Mouse (Mus musculus) limb, embryonic 13.5 days (tissue): ENCODE data around the gene Hoxa5. TPM values are rescaled to one million over a fixed set of nuclear protein-coding genes. Genes with fewer than 3 reads are reported as not detected.
A peak's percentile ranks its signal among the peaks of the same experiment; 100 is the strongest.

ENCODE experiments used
- ATAC-seq: fragments of 200-750 bp; cut with Nextera tagmentation; 2 replicates; pipeline ENCODE4 v1.8.0; 2017; ENCODE audit warnings: low read depth, moderate number of reproducible peaks, moderate TSS enrichment; ENCODE audit not compliant: low FRiP score
- H3K27ac ChIP-seq: fragments of 300-500 bp; sonication (generic); 2 replicates; pipeline ENCODE4 v1.5.1; 2015; ENCODE audit warnings: inconsistent platforms, mild to moderate bottlenecking, moderate library complexity
- H3K27me3 ChIP-seq: fragments of 300-500 bp; sonication (generic); 2 replicates; pipeline ENCODE4 v1.6.1; 2015; ENCODE audit warnings: mild to moderate bottlenecking, inconsistent platforms
- H3K36me3 ChIP-seq: fragments of 300-500 bp; sonication (generic); 2 replicates; pipeline ENCODE4 v1.6.1; 2015; ENCODE audit warnings: inconsistent platforms, mild to moderate bottlenecking, moderate library complexity
- H3K4me1 ChIP-seq: fragments of 300-500 bp; sonication (generic); 2 replicates; pipeline ENCODE4 v1.6.1; 2015; ENCODE audit warnings: inconsistent platforms
- H3K4me2 ChIP-seq: fragments of 300-500 bp; sonication (generic); replicated peaks from 2 replicates; pipeline ENCODE4 v1.6.1; 2015; ENCODE audit warnings: inconsistent platforms, mild to moderate bottlenecking, moderate library complexity
- H3K4me3 ChIP-seq: fragments of 300-500 bp; sonication (generic); 2 replicates; pipeline ENCODE4 v1.5.1; 2015; ENCODE audit warnings: moderate library complexity, mild to moderate bottlenecking, inconsistent platforms
- H3K9ac ChIP-seq: fragments of 300-500 bp; sonication (generic); 2 replicates; pipeline ENCODE4 v1.6.1; 2015; ENCODE audit warnings: mild to moderate bottlenecking, inconsistent platforms
- H3K9me3 ChIP-seq: fragments of 300-500 bp; sonication (generic); 2 replicates; pipeline ENCODE4 v1.6.1; 2016; ENCODE audit warnings: inconsistent platforms
- WGBS: fragments of 180-500 bp; shearing (Covaris S2); methylation state at CpG from one replicate; pipeline ENCODE4 v1.1.7; 2015; 5-methylcytosine and 5-hydroxymethylcytosine counted together
- polyA plus RNA-seq: library from polyadenylated mRNA; unstranded; fragments of >200 nt; fragmentation: Nextera tagmentation; extraction: Ambion mirVana; gene quantifications from 2 replicates; pipeline ENCODE4 v1.2.1, GENCODE M21; 2015

Hoxa5 gene
- polyA plus RNA-seq, 1 experiment from 2014 or later, result 5.3 TPM

GRCm38 (mm10) chr6:52167736-52168161 is 36.6 kb downstream of the Hoxa5 start:
- no peak overlapping the region for H3K4me2 ChIP-seq
- peaks cover 18% of the 10 kb centered on the region for H3K36me3 ChIP-seq
- H3K27ac ChIP-seq, result no peak overlapping the region
- H3K4me3 ChIP-seq, result no peak overlapping the region
- H3K9ac ChIP-seq, result no peak overlapping the region
- WGBS, result 30% methylated on average over 14 of the region's 14 CpGs
- peaks cover 67% of the 10 kb centered on the region for H3K4me1 ChIP-seq
- no peak for ATAC-seq
- no peaks in the 10 kb centered on the region for H3K9me3 ChIP-seq
- H3K27me3 ChIP-seq, result peaks cover 90% of the 10 kb centered on the region

- no peak overlapping the region for H3K4me3 ChIP-seq
- no peak overlapping the region for H3K9ac ChIP-seq
- no peak overlapping the region for H3K27ac ChIP-seq
- peaks cover 18% of the 10 kb centered on the region for H3K36me3 ChIP-seq
- H3K27me3 ChIP-seq, result peaks cover 91% of the 10 kb centered on the region
- no peak for ATAC-seq
- H3K9me3 ChIP-seq, result no peaks in the 10 kb centered on the region
- no peak overlapping the region for H3K4me2 ChIP-seq
- 53% methylated on average over 1 of the region's 1 CpGs for WGBS
- peaks cover 62% of the 10 kb centered on the region for H3K4me1 ChIP-seq
Measured at GRCm38 (mm10) chr6:52167176-52167575, 37.2 kb downstream of the Hoxa5 start.

- Histone ChIP-seq H3K4me3 (no peak overlapping the region), H3K9ac (no peak overlapping the region), H3K27ac (no peak overlapping the region), H3K36me3 (peaks cover 17% of the 10 kb centered on the region), H3K4me1 (peaks cover 55% of the 10 kb centered on the region), H3K9me3 (no peaks in the 10 kb centered on the region), H3K4me2 (no peak overlapping the region), H3K27me3 (peaks cover 91% of the 10 kb centered on the region)
- 23% methylated on average over 4 of the region's 4 CpGs for WGBS
- ATAC-seq, result no peak
Measured at GRCm38 (mm10) chr6:52166431-52167077, 37.8 kb downstream of the Hoxa5 start.

GRCm38 (mm10) chr6:52165441-52166370 is 38.7 kb downstream of the Hoxa5 start:
- no peak for ATAC-seq
- peaks cover 53% of the 10 kb centered on the region for H3K4me1 ChIP-seq
- H3K4me2 ChIP-seq, result peak overlapping the region; percentile 62
- peak overlapping the region; percentile 13 for H3K4me3 ChIP-seq
- no peaks in the 10 kb centered on the region for H3K9me3 ChIP-seq
- H3K27ac ChIP-seq, result no peak overlapping the region
- H3K27me3 ChIP-seq, result peaks cover 90% of the 10 kb centered on the region
- peaks cover 10% of the 10 kb centered on the region for H3K36me3 ChIP-seq
- H3K9ac ChIP-seq, result no peak overlapping the region; the same call in 1 of the 2 replicates
- 7% methylated on average over 28 of the region's 28 CpGs for WGBS

GRCm38 (mm10) chr6:52164626-52165440 is 39.6 kb downstream of the Hoxa5 start, which contains the start of gene Hoxa2:
Hoxa2 (minus strand) TSS chr6:52164831.
- Histone ChIP-seq H3K36me3 (peaks cover 1% of the 10 kb centered on the region), H3K4me1 (peaks cover 53% of the 10 kb centered on the region), H3K4me2 (peak within 1 kb of the TSS; percentile 62), H3K9ac (peak within 1 kb of the TSS; percentile 63), H3K27me3 (peaks cover 90% of the 10 kb centered on the region), H3K27ac (no peak within 1 kb of the TSS), H3K4me3 (peak within 1 kb of the TSS; percentile 36), H3K9me3 (no peaks in the 10 kb centered on the region)
- WGBS, result 1% methylated on average over 25 of the region's 25 CpGs
- ATAC-seq, result no peak

- H3K4me1 ChIP-seq, result peaks cover 58% of the 10 kb centered on the region
- H3K9ac ChIP-seq, result peak overlapping the region; percentile 63; the same call in 1 of the 2 replicates
- H3K4me2 ChIP-seq, result peak overlapping the region; percentile 62
- H3K4me3 ChIP-seq, result peak overlapping the region; percentile 36
- H3K27me3 ChIP-seq, result peaks cover 90% of the 10 kb centered on the region
- no peak overlapping the region for H3K27ac ChIP-seq
- no peaks in the 10 kb centered on the region for H3K9me3 ChIP-seq
- ATAC-seq, result no peak
- 2% methylated on average over 38 of the region's 39 CpGs for WGBS
- no peaks in the 10 kb centered on the region for H3K36me3 ChIP-seq
Measured at GRCm38 (mm10) chr6:52164051-52164625, 40.2 kb downstream of the Hoxa5 start.

- Histone ChIP-seq H3K36me3 (no peaks in the 10 kb centered on the region), H3K4me2 (peak overlapping the region; percentile 62), H3K27ac (no peak overlapping the region), H3K4me1 (peaks cover 59% of the 10 kb centered on the region), H3K27me3 (peaks cover 90% of the 10 kb centered on the region), H3K9ac (no peak overlapping the region), H3K9me3 (no peaks in the 10 kb centered on the region), H3K4me3 (peak overlapping the region; percentile 36)
- no peak for ATAC-seq
- WGBS, result 17% methylated on average over 17 of the region's 17 CpGs
Measured at GRCm38 (mm10) chr6:52163366-52164031, 40.9 kb downstream of the Hoxa5 start.

GRCm38 (mm10) chr6:52162611-52163365 is 41.6 kb downstream of the Hoxa5 start:
- Histone ChIP-seq H3K4me3 (peak overlapping the region; percentile 23), H3K9ac (no peak overlapping the region), H3K27me3 (peaks cover 87% of the 10 kb centered on the region), H3K36me3 (no peaks in the 10 kb centered on the region), H3K27ac (no peak overlapping the region), H3K4me1 (peaks cover 59% of the 10 kb centered on the region), H3K9me3 (no peaks in the 10 kb centered on the region), H3K4me2 (peak overlapping the region; percentile 62)
- WGBS, result 33% methylated on average over 14 of the region's 14 CpGs
- ATAC-seq, result no peak

- Histone ChIP-seq H3K9ac (no peak overlapping the region), H3K4me3 (no peak overlapping the region), H3K27me3 (peaks cover 87% of the 10 kb centered on the region), H3K9me3 (no peaks in the 10 kb centered on the region), H3K27ac (no peak overlapping the region), H3K4me1 (peaks cover 63% of the 10 kb centered on the region), H3K36me3 (no peaks in the 10 kb centered on the region), H3K4me2 (no peak overlapping the region)
- WGBS, result 37% methylated on average over 1 of the region's 1 CpGs
- no peak for ATAC-seq
Measured at GRCm38 (mm10) chr6:52162093-52162380, 42.4 kb downstream of the Hoxa5 start.

GRCm38 (mm10) chr6:52161336-52162092 is 42.9 kb downstream of the Hoxa5 start:
- peaks cover 67% of the 10 kb centered on the region for H3K4me1 ChIP-seq

More at GRCm38 (mm10) chr6:52161336-52162092, 42.9 kb downstream of the Hoxa5 start:
- Histone ChIP-seq H3K4me2 (peak overlapping the region; percentile 100), H3K36me3 (no peaks in the 10 kb centered on the region), H3K4me3 (peak overlapping the region; percentile 72), H3K27me3 (peaks cover 87% of the 10 kb centered on the region), H3K9ac (no peak overlapping the region), H3K27ac (no peak overlapping the region), H3K9me3 (no peaks in the 10 kb centered on the region)
- 23% methylated on average over 8 of the region's 8 CpGs for WGBS
- no peak for ATAC-seq
